Mouse (Mus musculus): ENCODE measurements around the gene Mlxip. TPM values are rescaled to one million over a fixed set of nuclear protein-coding genes. Genes with fewer than 3 reads are reported as not detected.

Mlxip gene
- polyA plus RNA-seq, 1 experiment from 2014 or later = 14.0 TPM

DNA sequence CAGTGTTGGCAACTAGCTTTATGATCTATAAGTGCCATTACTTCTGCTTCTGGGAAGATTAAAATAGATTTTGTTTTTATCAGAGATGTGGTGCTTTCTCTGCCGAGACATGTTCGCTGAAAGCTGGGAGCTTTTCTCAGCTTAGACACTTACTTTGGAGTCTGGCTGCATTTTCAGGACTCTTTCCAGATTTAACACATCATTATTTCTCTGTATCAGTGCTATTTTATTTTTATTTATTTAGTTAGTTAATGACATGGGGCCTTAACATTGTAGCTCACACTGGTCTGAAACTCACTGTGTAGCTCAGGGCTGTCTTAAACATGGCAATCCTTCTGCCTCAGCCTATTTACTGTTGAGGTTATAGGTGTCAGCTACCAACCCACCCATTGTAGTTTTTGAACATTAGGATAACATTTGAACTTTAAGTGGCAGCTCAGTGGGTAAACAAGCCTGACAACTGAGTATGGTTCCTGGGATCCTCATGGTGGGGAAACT lies 19.3 kb downstream of the Mlxip start:
- peaks cover 17% of the 10 kb centered on the region for H3K4me1 ChIP-seq
- 89% methylated on average over 2 of the region's 2 CpGs for WGBS
- H3K9ac ChIP-seq = no peak overlapping the region
- no peak overlapping the region for H3K27ac ChIP-seq
- H3K27me3 ChIP-seq = no peaks in the 10 kb centered on the region
- H3K4me2 ChIP-seq = no peak overlapping the region
- H3K36me3 ChIP-seq (ENCODE audit: poor library complexity, severe bottlenecking) = peaks cover 10% of the 10 kb centered on the region; the same call in 1 of the 2 replicates
- H3K9me3 ChIP-seq (replicated peaks) = no peaks in the 10 kb centered on the region
- ATAC-seq = no peak
- H3K4me3 ChIP-seq = no peak overlapping the region

DNA sequence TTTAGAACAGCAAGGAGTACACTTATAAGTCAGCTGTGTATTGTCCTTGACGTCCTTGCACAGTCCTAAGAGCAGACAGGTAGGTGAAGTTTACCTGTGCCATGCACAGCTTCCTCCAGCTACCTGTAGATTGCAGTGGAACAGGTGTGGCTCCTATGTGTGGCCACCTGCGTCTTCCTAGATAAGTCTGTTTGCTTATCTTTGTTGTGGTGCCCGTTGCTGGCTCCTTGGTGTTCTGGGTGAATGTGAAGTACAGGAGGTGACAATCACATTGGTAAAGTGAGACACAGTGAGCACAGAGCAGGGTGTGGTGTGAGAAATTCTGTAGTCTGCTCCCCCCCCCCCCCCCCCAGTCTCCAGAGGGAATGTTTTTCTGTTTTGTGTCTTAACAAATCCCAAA lies 21.6 kb downstream of the Mlxip start:
- WGBS = 94% methylated on average over 3 of the region's 3 CpGs
- no peak for ATAC-seq

DNA sequence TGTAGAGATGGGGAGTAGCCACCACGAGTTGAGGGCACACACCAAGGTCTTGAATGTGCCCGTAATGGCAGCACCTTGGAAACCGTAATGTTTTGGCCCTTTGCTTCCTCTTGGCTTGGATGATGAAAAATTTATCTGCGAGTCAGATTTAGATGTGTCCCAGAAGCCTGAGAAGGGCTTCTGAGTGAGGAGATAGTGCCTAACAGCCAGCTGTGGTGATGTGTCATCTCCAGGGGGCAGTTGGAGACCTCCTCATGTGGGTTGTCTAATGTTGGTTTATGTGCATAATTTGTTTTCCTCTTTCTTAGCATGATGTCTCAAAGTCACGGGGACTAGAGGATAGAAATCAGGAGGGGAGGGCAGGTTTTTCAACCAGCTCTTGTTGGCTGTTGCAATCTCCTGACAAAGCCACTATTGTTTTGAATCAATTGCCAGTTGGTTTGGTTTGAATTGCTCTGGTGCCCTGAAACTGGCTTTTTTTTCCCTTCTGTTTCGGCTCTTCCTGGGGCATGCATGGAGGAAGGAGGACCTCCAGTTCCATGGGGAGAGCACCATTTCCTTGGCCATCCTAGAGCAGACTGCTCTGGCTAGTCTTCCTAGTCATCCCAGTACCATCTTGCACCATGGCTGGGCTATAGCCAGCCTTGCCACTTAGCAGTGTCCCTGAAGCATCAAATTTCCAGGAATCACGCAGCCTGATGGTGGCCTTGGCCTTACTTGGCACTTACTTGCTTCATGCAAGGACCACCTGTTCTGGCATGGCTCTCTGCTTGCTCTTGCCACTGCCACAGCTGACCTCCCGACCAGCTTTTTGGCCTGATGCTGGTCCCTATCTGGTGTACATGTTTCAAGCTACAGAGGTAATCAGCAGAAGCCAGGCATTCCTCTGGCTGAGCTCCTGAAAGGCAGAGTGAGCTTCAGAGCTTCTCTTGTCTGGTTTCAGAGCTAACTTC lies 22.2 kb downstream of the Mlxip start:
- H3K27me3 ChIP-seq = no peaks in the 10 kb centered on the region
- no peak overlapping the region for H3K9ac ChIP-seq
- H3K4me3 ChIP-seq = no peak overlapping the region
- H3K36me3 ChIP-seq (ENCODE audit: poor library complexity, severe bottlenecking) = no peaks in the 10 kb centered on the region
- H3K27ac ChIP-seq = no peak overlapping the region
- no peak for ATAC-seq
- WGBS = 69% methylated on average over 8 of the region's 8 CpGs
- H3K4me2 ChIP-seq = no peak overlapping the region
- peaks cover 24% of the 10 kb centered on the region for H3K4me1 ChIP-seq
- H3K9me3 ChIP-seq (replicated peaks) = no peaks in the 10 kb centered on the region

More for the DNA sequence above, 21.6 kb downstream of the Mlxip start:
- no peaks in the 10 kb centered on the region for H3K27me3 ChIP-seq
- H3K4me1 ChIP-seq = peaks cover 24% of the 10 kb centered on the region
- no peak overlapping the region for H3K27ac ChIP-seq
- no peak overlapping the region for H3K4me2 ChIP-seq
- H3K36me3 ChIP-seq (ENCODE audit: poor library complexity, severe bottlenecking) = no peaks in the 10 kb centered on the region
- H3K9ac ChIP-seq = no peak overlapping the region
- H3K9me3 ChIP-seq (replicated peaks) = no peaks in the 10 kb centered on the region
- H3K4me3 ChIP-seq = no peak overlapping the region

DNA sequence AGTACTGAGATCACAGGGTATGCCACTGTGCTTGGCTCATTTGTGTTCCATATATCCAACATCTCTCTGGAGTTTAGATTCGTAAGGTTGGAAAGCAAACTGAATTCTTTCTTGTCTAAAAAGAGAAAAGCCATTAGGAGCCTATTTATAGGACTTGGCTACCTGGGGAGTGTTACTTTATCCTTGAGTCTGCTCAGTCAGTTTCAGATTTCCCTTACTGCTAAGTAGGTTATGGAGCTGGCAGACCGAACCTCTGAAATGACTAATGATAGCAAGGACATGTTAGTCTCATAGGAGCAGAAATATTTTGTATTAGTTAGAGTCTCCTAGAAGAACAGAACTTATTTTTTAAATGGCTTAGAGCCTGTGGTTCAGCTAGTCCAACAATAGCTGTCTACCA lies 29.3 kb downstream of the Mlxip start:
- Histone ChIP-seq H3K4me2 (no peak overlapping the region), H3K27me3 (no peaks in the 10 kb centered on the region), H3K36me3 (ENCODE audit: poor library complexity, severe bottlenecking) (peaks cover 5% of the 10 kb centered on the region; the same call in 1 of the 2 replicates), H3K4me3 (no peak overlapping the region), H3K27ac (no peak overlapping the region), H3K9ac (no peak overlapping the region), H3K9me3 (replicated peaks) (peaks cover 5% of the 10 kb centered on the region; the same call in 1 of the 2 replicates), H3K4me1 (peaks cover 8% of the 10 kb centered on the region; the same call in 1 of the 2 replicates)
- no peak for ATAC-seq
- WGBS = 75% methylated on average over 2 of the region's 2 CpGs

DNA sequence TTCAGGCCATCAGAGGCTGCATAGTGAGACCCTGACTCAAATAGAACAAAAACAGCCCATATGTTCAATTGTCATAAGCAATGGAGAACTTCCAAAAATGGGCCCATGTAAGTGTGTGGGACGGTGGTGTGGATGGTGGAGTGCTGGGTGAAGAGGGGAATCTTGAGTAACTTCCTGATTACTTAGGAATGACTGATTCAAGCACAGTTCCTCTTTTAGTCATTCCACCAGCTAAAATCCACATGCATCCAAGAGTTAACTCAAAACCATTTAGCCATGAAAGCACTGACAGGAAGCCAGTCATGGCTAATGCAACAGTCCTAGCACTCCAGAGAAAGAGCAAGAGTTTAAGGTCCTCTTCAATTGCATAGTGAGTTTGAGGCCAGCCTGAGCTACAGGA lies 33.0 kb downstream of the Mlxip start:
- Histone ChIP-seq H3K36me3 (ENCODE audit: poor library complexity, severe bottlenecking) (peaks cover 5% of the 10 kb centered on the region; the same call in 1 of the 2 replicates), H3K27me3 (no peaks in the 10 kb centered on the region), H3K4me1 (peaks cover 9% of the 10 kb centered on the region), H3K27ac (no peak overlapping the region), H3K4me2 (no peak overlapping the region), H3K4me3 (no peak overlapping the region), H3K9ac (no peak overlapping the region), H3K9me3 (replicated peaks) (peaks cover 5% of the 10 kb centered on the region; the same call in 1 of the 2 replicates)
- 100% methylated on average over 1 of the region's 1 CpGs for WGBS
- no peak for ATAC-seq

DNA sequence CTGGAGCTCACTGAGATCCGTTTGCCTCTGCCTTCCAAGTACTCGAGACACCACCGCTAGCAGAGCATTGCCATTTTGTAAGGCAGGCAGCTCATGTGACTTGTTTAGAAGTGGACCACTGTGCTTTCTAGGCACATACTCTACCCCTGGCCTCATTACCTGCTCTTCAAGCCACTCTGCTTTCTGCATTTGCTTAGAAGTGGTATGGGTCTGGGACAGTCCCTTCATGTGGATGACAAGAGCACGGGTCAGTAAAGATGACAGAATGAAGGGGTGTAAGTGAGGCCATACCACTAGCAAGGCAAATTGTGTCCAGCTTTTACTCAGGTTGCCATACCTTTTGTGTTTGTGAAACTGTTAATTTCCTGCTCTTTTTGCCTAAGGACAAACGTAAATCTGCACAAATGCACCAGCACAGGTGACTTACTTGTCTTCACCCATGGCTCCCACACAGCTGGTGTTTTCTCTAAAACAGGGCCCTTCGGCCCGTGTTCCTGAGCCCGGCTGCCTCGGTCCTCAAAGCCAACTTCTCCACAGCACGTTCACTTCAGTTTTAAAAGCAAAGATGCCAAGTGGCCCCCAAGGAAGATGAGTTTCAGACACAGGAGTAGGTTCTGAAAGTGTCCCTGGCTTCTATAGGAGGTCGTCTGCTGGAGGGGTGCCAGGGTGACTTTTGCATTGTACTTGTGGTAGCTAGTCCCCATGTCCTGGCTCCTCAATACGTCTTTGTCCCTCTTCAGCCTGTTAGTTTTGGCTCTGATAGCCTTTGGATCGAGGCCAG lies 37.1 kb downstream of the Mlxip start:
- Histone ChIP-seq H3K4me3 (no peak overlapping the region), H3K27me3 (no peaks in the 10 kb centered on the region), H3K9me3 (replicated peaks) (peaks cover under 1% of the 10 kb centered on the region; the same call in 1 of the 2 replicates), H3K9ac (no peak overlapping the region), H3K27ac (peak overlapping the region; percentile 8; the same call in 1 of the 2 replicates), H3K4me1 (peaks cover 21% of the 10 kb centered on the region), H3K4me2 (no peak overlapping the region), H3K36me3 (ENCODE audit: poor library complexity, severe bottlenecking) (peaks cover 1% of the 10 kb centered on the region; the same call in 1 of the 2 replicates)
- ATAC-seq = no peak
- WGBS = 75% methylated on average over 13 of the region's 13 CpGs

DNA sequence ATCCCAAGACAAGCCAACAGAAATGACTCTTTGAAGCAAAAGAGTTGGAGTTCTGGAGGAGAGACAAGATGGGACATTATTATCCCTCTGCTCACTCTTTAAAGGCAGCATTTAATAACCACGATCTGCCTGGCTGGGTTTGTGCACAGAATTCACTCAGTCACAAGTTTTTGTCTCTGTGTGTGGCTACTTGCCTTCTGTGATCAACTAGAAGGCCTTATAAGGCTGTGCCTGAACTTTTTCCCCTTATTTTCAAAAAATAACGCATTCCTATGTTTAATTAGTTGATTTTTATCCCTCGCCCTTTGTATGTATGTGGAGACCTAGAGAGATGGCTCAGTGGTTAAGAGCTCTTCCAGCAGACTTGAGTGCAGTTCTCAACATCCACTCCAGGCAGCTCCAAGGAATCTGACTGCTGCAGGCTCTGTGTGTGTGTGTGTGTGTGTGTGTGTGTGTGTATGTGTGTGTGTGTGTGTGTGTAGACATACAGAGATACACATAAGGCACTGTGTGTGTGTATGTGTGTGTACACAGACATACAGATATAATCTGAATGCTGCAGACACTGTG lies 37.8 kb downstream of the Mlxip start:
- whole genome bisulfite sequencing = 62% methylated on average over 3 of the region's 3 CpGs
- H3K9ac ChIP-seq = no peak overlapping the region
- no peak overlapping the region for H3K4me2 ChIP-seq
- ATAC-seq = no peak
- no peaks in the 10 kb centered on the region for H3K9me3 ChIP-seq (replicated peaks)
- H3K36me3 ChIP-seq (ENCODE audit: poor library complexity, severe bottlenecking) = no peaks in the 10 kb centered on the region
- no peak overlapping the region for H3K4me3 ChIP-seq
- H3K4me1 ChIP-seq = peaks cover 23% of the 10 kb centered on the region
- H3K27ac ChIP-seq = peak overlapping the region; percentile 8; the same call in 1 of the 2 replicates
- H3K27me3 ChIP-seq = no peaks in the 10 kb centered on the region

DNA sequence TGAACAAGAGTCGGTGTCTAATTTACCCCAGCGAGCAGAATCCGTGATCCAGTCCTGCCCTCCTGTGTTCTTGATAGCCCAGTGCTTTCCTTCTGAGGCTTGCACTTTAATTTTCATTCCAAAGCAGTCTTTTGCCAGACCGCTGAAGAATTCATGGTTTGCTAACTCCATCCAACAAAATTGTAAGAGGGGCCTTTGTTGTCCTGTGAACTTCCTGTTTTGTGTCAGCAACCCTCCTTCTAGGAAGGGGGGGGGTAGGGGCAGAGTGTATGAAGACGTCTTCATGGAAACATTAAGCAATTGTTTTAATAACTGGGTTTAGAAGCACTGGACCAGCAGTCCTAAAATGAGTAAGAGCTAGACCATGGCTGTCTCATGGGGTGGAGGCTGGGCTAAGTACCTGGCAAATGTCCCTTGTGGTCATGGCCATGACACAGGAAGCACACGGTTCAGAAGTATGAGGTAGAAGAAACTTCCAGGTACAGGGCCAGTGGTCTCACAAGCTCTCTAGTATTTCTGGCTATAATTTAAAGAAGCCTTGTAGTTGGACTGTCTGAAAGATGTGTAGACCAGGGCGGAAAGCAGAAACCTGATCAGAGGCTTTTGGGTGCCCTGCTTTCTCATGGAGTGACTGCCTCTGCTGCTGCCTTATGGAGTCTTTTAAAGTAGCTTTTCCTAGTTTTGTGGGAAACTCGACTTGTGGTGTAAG lies 41.6 kb downstream of the Mlxip start:
- ATAC-seq = no peak
- Histone ChIP-seq H3K4me2 (no peak overlapping the region), H3K27me3 (no peaks in the 10 kb centered on the region), H3K4me3 (no peak overlapping the region), H3K36me3 (ENCODE audit: poor library complexity, severe bottlenecking) (peaks cover 6% of the 10 kb centered on the region), H3K27ac (no peak overlapping the region), H3K4me1 (peaks cover 23% of the 10 kb centered on the region), H3K9me3 (replicated peaks) (no peaks in the 10 kb centered on the region), H3K9ac (no peak overlapping the region)
- 62% methylated on average over 8 of the region's 8 CpGs for WGBS

DNA sequence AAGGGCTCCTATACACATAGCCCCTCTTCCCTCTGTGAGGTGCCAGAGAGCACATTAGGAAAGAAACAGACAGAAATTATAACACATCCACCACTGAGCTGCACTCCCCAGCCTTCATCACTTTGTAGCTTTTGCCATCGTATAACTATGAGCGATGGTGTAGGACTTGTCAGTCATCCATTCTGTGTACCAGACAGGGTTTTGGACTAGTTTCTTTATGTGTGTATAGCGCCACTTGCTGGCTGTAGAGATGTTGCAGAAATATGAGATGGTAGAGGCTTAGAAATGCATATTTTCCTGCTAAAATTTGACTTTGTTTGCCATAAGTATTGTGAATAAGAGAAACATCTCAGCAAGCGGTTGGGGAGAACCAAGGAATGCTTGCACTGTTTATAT lies 42.2 kb downstream of the Mlxip start:
- Histone ChIP-seq H3K9ac (no peak overlapping the region), H3K4me1 (peaks cover 22% of the 10 kb centered on the region), H3K27ac (no peak overlapping the region), H3K4me2 (no peak overlapping the region), H3K36me3 (ENCODE audit: poor library complexity, severe bottlenecking) (peaks cover 7% of the 10 kb centered on the region), H3K9me3 (replicated peaks) (no peaks in the 10 kb centered on the region), H3K27me3 (no peaks in the 10 kb centered on the region), H3K4me3 (no peak overlapping the region)
- peak; percentile 45; the same call in 1 of the 2 replicates for ATAC-seq
- WGBS = 30% methylated on average over 4 of the region's 4 CpGs

DNA sequence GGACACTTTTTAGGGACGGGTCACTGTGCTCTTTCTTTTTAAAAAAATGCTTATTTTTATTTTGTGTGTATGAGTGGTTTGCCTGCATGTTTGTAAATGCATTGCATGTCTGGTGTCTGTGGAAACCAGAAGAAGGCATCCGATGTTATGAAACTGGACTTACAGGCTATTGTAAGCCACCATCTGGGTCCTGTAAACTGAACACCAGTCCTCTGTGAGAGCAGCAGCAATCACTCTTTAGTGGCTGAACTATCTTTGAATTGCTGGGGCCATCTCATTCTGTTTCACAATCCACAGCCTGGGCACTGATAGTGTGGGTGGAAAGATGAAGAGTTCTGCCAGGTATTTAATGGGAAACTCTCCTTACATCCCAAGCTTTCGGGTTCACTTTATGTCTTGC lies 43.8 kb downstream of the Mlxip start:
- Histone ChIP-seq H3K9me3 (replicated peaks) (no peaks in the 10 kb centered on the region), H3K4me3 (no peak overlapping the region), H3K36me3 (ENCODE audit: poor library complexity, severe bottlenecking) (peaks cover 23% of the 10 kb centered on the region), H3K9ac (no peak overlapping the region), H3K27ac (no peak overlapping the region), H3K4me1 (peaks cover 13% of the 10 kb centered on the region), H3K27me3 (no peaks in the 10 kb centered on the region), H3K4me2 (no peak overlapping the region)
- WGBS = 87% methylated on average over 3 of the region's 3 CpGs
- no peak for ATAC-seq

DNA sequence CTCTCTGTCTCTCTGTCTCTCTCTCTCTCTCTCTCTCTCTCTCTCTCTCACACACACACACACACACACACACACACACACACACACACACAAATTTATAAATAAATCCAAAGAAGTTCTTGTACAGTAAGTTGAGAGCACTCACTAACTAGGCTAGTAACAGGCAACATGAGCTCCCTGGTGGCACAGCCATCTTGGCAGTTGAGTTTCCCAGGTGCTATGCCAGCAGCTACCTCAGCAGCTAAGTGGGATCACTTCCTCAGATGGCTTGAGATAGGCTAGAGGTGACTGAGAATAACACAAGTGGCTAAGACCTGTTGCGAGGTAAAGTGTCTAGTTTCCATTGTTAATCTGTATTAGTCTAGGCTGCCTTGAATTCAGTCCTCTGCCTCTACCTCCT lies 44.7 kb downstream of the Mlxip start:
- ATAC-seq = no peak
- Histone ChIP-seq H3K4me3 (no peak overlapping the region), H3K36me3 (ENCODE audit: poor library complexity, severe bottlenecking) (peaks cover 29% of the 10 kb centered on the region), H3K27ac (no peak overlapping the region), H3K4me1 (peaks cover 14% of the 10 kb centered on the region), H3K9ac (no peak overlapping the region), H3K27me3 (no peaks in the 10 kb centered on the region), H3K4me2 (no peak overlapping the region), H3K9me3 (replicated peaks) (no peaks in the 10 kb centered on the region)
- 86% methylated on average over 1 of the region's 1 CpGs for WGBS
